Mouse (Mus musculus): ENCODE measurements around the gene Psapl1. TPM values are rescaled to one million over a fixed set of nuclear protein-coding genes. Genes with fewer than 3 reads are reported as not detected.

Gene Psapl1
- total and polyA plus RNA-seq, 3 experiments, result not detected

- H3K9me3 ChIP-seq (replicated peaks; ENCODE audit: low read length), result no peaks in the 10 kb centered on the region
- no peak overlapping the region for H3K27ac ChIP-seq (ENCODE audit: insufficient read depth, low read depth)
- no peaks in the 10 kb centered on the region for H3K79me2 ChIP-seq (replicated peaks; ENCODE audit: control insufficient read depth, extremely low read depth, insufficient read depth, poor library complexity, severe bottlenecking)
- peaks cover 4 to 12% of the 10 kb centered on the region in 2 experiments; a peak in 3 of 4 replicates for H3K4me1 ChIP-seq (ENCODE audit: control insufficient read depth in 1 of 2, insufficient read depth in 2 of 2)
- in situ Hi-C loops (cut with MboI; ENCODE audit: low pct_ligation_motif_present, low pct_unique_long_range_greater_than_20kb, low sequenced_read_pairs) (no loop called here), dilution Hi-C loops (cut with MboI; ENCODE audit: extremely low pct_ligation_motif_present, extremely low pct_unique_long_range_greater_than_20kb, low sequenced_read_pairs) (no loop called here)
- H3K27me3 ChIP-seq (replicated peaks), result peaks cover 90% of the 10 kb centered on the region
- DNase-seq (ENCODE audit: extremely low read depth), result no peak
- TF ChIP-seq GABPA (IDR thresholded peaks at IDR 0.05; ENCODE audit: insufficient replicate concordance, low read depth, low read length) (no peak), UBTF (IDR thresholded peaks at IDR 0.05; ENCODE audit: low read depth, low read length) (no peak), EP300 (IDR thresholded peaks at IDR 0.05; ENCODE audit: low read length) (no peak)
- no peaks in the 10 kb centered on the region for H3K36me3 ChIP-seq (replicated peaks in 1 of 2; ENCODE audit: control insufficient read depth in 1 of 2, insufficient read depth in 1 of 2, low read length in 1 of 2)
- H3K4me2 ChIP-seq (ENCODE audit: insufficient read depth, low read depth, poor library complexity, severe bottlenecking), result no peak overlapping the region
- no peak overlapping the region for H3K9ac ChIP-seq (ENCODE audit: insufficient read depth, low read depth)
- H3K4me3 ChIP-seq (replicated peaks in 1 of 3; ENCODE audit: low read depth in 2 of 3, low read length in 2 of 3, poor library complexity in 1 of 3), result no peak overlapping the region
These were observed 11.1 kb upstream of the Psapl1 start for GRCm38 (mm10) chr5:36192677-36193076.

- Histone ChIP-seq H3K4me1 (ENCODE audit: control insufficient read depth in 1 of 2, insufficient read depth in 2 of 2) (peaks cover 4 to 12% of the 10 kb centered on the region in 2 experiments; a peak in 3 of 4 replicates), H3K4me3 (replicated peaks in 1 of 3; ENCODE audit: low read depth in 2 of 3, low read length in 2 of 3, poor library complexity in 1 of 3) (no peak overlapping the region), H3K9ac (ENCODE audit: insufficient read depth, low read depth) (no peak overlapping the region), H3K4me2 (ENCODE audit: insufficient read depth, low read depth, poor library complexity, severe bottlenecking) (no peak overlapping the region), H3K27me3 (replicated peaks) (peaks cover 90% of the 10 kb centered on the region), H3K27ac (ENCODE audit: insufficient read depth, low read depth) (no peak overlapping the region), H3K9me3 (replicated peaks; ENCODE audit: low read length) (no peaks in the 10 kb centered on the region), H3K36me3 (replicated peaks in 1 of 2; ENCODE audit: control insufficient read depth in 1 of 2, insufficient read depth in 1 of 2, low read length in 1 of 2) (no peaks in the 10 kb centered on the region), H3K79me2 (replicated peaks; ENCODE audit: control insufficient read depth, extremely low read depth, insufficient read depth, poor library complexity, severe bottlenecking) (no peaks in the 10 kb centered on the region)
- TF ChIP-seq USF1 (IDR thresholded peaks at IDR 0.05; ENCODE audit: low read depth, low read length) (no peak), IRF4 (IDR thresholded peaks at IDR 0.05; ENCODE audit: low read depth, low read length) (no peak), POLR2A (IDR thresholded peaks at IDR 0.05; ENCODE audit: low read depth, low read length) (no peak), E2F4 (IDR thresholded peaks at IDR 0.05; ENCODE audit: insufficient replicate concordance, low read depth, low read length) (no peak), MAX (IDR thresholded peaks at IDR 0.05; ENCODE audit: low read length) (no peak), ETS1 (conservative IDR thresholded peaks at IDR 0.05; ENCODE audit: low read depth, low read length) (no peak)
- no peak for DNase-seq (ENCODE audit: extremely low read depth)
- in situ Hi-C loops (cut with MboI; ENCODE audit: low pct_ligation_motif_present, low pct_unique_long_range_greater_than_20kb, low sequenced_read_pairs), result no loop called here
- dilution Hi-C loops (cut with MboI; ENCODE audit: extremely low pct_ligation_motif_present, extremely low pct_unique_long_range_greater_than_20kb, low sequenced_read_pairs), result no loop called here
These were observed 9.2 kb upstream of the Psapl1 start for GRCm38 (mm10) chr5:36194631-36195030.

GRCm38 (mm10) chr5:36195436-36195835 lies 8.4 kb upstream of the Psapl1 start:
- H3K27me3 ChIP-seq (replicated peaks), result peaks cover 90% of the 10 kb centered on the region
- no peak for DNase-seq (ENCODE audit: extremely low read depth)
- in situ Hi-C loops (cut with MboI; ENCODE audit: low pct_ligation_motif_present, low pct_unique_long_range_greater_than_20kb, low sequenced_read_pairs) (no loop called here), dilution Hi-C loops (cut with MboI; ENCODE audit: extremely low pct_ligation_motif_present, extremely low pct_unique_long_range_greater_than_20kb, low sequenced_read_pairs) (no loop called here)
- no peak overlapping the region for H3K9ac ChIP-seq (ENCODE audit: insufficient read depth, low read depth)
- no peak overlapping the region for H3K4me2 ChIP-seq (ENCODE audit: insufficient read depth, low read depth, poor library complexity, severe bottlenecking)
- no peak for TF ChIP-seq TCF12 (IDR thresholded peaks at IDR 0.05; ENCODE audit: low read depth, low read length)
- no peak for TF ChIP-seq TBP (conservative IDR thresholded peaks at IDR 0.05; ENCODE audit: low read depth, low read length)
- no peak for TF ChIP-seq GABPA (IDR thresholded peaks at IDR 0.05; ENCODE audit: insufficient replicate concordance, low read depth, low read length)
- TF ChIP-seq KAT2A (IDR thresholded peaks at IDR 0.05; ENCODE audit: insufficient replicate concordance, low read length), result no peak
- TF ChIP-seq MXI1 (IDR thresholded peaks at IDR 0.05; ENCODE audit: low read depth, low read length), result no peak
- TF ChIP-seq MAZ (IDR thresholded peaks at IDR 0.05; ENCODE audit: low read depth, low read length), result no peak
- TF ChIP-seq MAFK (IDR thresholded peaks at IDR 0.05; ENCODE audit: insufficient replicate concordance, low read length), result no peak
- TF ChIP-seq IRF4 (IDR thresholded peaks at IDR 0.05; ENCODE audit: low read depth, low read length), result no peak
- no peak for TF ChIP-seq EP300 (IDR thresholded peaks at IDR 0.05; ENCODE audit: low read length)
- no peak for TF ChIP-seq POLR2AphosphoS2 (IDR thresholded peaks at IDR 0.05; ENCODE audit: low read depth, low read length)
- no peak for TF ChIP-seq CHD2 (IDR thresholded peaks at IDR 0.05; ENCODE audit: low read length)
- TF ChIP-seq JUN (IDR thresholded peaks at IDR 0.05; ENCODE audit: insufficient read depth, low read depth, low read length), result no peak
- TF ChIP-seq JUND (conservative IDR thresholded peaks at IDR 0.05; ENCODE audit: low read depth, low read length), result no peak
- TF ChIP-seq ZKSCAN1 (IDR thresholded peaks at IDR 0.05; ENCODE audit: borderline replicate concordance, low read depth, low read length), result no peak
- no peak for TF ChIP-seq MEF2A (IDR thresholded peaks at IDR 0.05; ENCODE audit: borderline replicate concordance, low read depth, low read length)
- no peak for TF ChIP-seq ETS1 (conservative IDR thresholded peaks at IDR 0.05; ENCODE audit: low read depth, low read length)
- no peaks in the 10 kb centered on the region for H3K9me3 ChIP-seq (replicated peaks; ENCODE audit: low read length)
- H3K36me3 ChIP-seq (replicated peaks in 1 of 2; ENCODE audit: control insufficient read depth in 1 of 2, insufficient read depth in 1 of 2, low read length in 1 of 2), result no peaks in the 10 kb centered on the region
- H3K27ac ChIP-seq (ENCODE audit: insufficient read depth, low read depth), result no peak overlapping the region
- no peaks in the 10 kb centered on the region for H3K79me2 ChIP-seq (replicated peaks; ENCODE audit: control insufficient read depth, extremely low read depth, insufficient read depth, poor library complexity, severe bottlenecking)
- no peak overlapping the region for H3K4me3 ChIP-seq (replicated peaks in 1 of 3; ENCODE audit: low read depth in 2 of 3, low read length in 2 of 3, poor library complexity in 1 of 3)
- H3K4me1 ChIP-seq (ENCODE audit: control insufficient read depth in 1 of 2, insufficient read depth in 2 of 2), result peaks cover 4 to 12% of the 10 kb centered on the region in 2 experiments; a peak in 3 of 4 replicates
